Mouse (Mus musculus) heart, embryonic 13.5 days (tissue): ENCODE data around the gene Gpr4. TPM values are rescaled to one million over a fixed set of nuclear protein-coding genes. Genes with fewer than 3 reads are reported as not detected.

Source experiments
- ATAC-seq: fragments of 200-750 bp; cut with Nextera tagmentation; 2 replicates; pipeline ENCODE4 v1.8.0; 2017; ENCODE audit warnings: moderate TSS enrichment; ENCODE audit not compliant: insufficient number of reproducible peaks, low FRiP score, low TSS enrichment; ENCODE audit errors: extremely low read depth
- H3K27ac ChIP-seq: fragments of 300-500 bp; sonication (generic); replicated peaks from 2 replicates; pipeline ENCODE4 v1.5.1; 2015; ENCODE audit warnings: moderate library complexity, mild to moderate bottlenecking, inconsistent platforms
- H3K27me3 ChIP-seq: fragments of 300-500 bp; sonication (generic); replicated peaks from 2 replicates; pipeline ENCODE4 v1.6.1; 2015; ENCODE audit warnings: mild to moderate bottlenecking, inconsistent platforms
- H3K36me3 ChIP-seq: fragments of 300-500 bp; sonication (generic); 2 replicates; pipeline ENCODE4 v1.6.1; 2015; ENCODE audit warnings: mild to moderate bottlenecking, inconsistent platforms
- H3K4me1 ChIP-seq: fragments of 300-500 bp; sonication (generic); 2 replicates; pipeline ENCODE4 v1.6.1; 2015; ENCODE audit warnings: inconsistent platforms
- H3K4me2 ChIP-seq: fragments of 300-500 bp; sonication (generic); 2 replicates; pipeline ENCODE4 v1.6.1; 2015; ENCODE audit warnings: inconsistent platforms, mild to moderate bottlenecking, moderate library complexity
- H3K4me3 ChIP-seq: fragments of 300-500 bp; sonication (generic); 2 replicates; pipeline ENCODE4 v1.5.1; 2015; ENCODE audit warnings: moderate library complexity, mild to moderate bottlenecking, inconsistent platforms
- H3K9ac ChIP-seq: fragments of 300-500 bp; sonication (generic); 2 replicates; pipeline ENCODE4 v1.6.1; 2015; ENCODE audit warnings: inconsistent platforms, mild to moderate bottlenecking, moderate library complexity
- H3K9me3 ChIP-seq: fragments of 300-500 bp; sonication (generic); 2 replicates; pipeline ENCODE4 v1.6.1; 2016; ENCODE audit warnings: inconsistent platforms
- WGBS: fragments of 180-500 bp; shearing (Covaris S2); methylation state at CpG from one replicate; pipeline ENCODE4 v1.1.7; 2015; ENCODE audit warnings: mixed read lengths; 5-methylcytosine and 5-hydroxymethylcytosine counted together
- polyA plus RNA-seq: library from polyadenylated mRNA; unstranded; fragments of >200 nt; fragmentation: Nextera tagmentation; extraction: Ambion mirVana; gene quantifications from 2 replicates; pipeline ENCODE4 v1.2.1, GENCODE M21; 2015

Gpr4 gene
- polyA plus RNA-seq, 1 experiment from 2014 or later, result 1.7 TPM

- Histone ChIP-seq H3K4me1 (peaks cover 43% of the 10 kb centered on the region), H3K4me3 (no peak overlapping the region), H3K36me3 (peaks cover 32% of the 10 kb centered on the region), H3K4me2 (no peak overlapping the region), H3K27ac (no peak overlapping the region), H3K27me3 (no peaks in the 10 kb centered on the region), H3K9ac (no peak overlapping the region), H3K9me3 (no peaks in the 10 kb centered on the region)
- ATAC-seq, result no peak
- WGBS, result 83% methylated on average over 1 of the region's 1 CpGs
Observed at GRCm38 (mm10) chr7:19242005-19242404, 29.7 kb downstream of the Gpr4 start.

- peaks cover 26% of the 10 kb centered on the region for H3K4me1 ChIP-seq
- no peaks in the 10 kb centered on the region for H3K27me3 ChIP-seq
- no peaks in the 10 kb centered on the region for H3K9me3 ChIP-seq
- WGBS, result 63% methylated on average over 5 of the region's 5 CpGs
- H3K27ac ChIP-seq, result no peak overlapping the region
- ATAC-seq, result no peak
- no peak overlapping the region for H3K4me2 ChIP-seq
- H3K9ac ChIP-seq, result 0 out of 2 replicates have a peak overlapping the region, but pooled peaks have one; percentile 37
- peaks cover 41% of the 10 kb centered on the region for H3K36me3 ChIP-seq
- no peak overlapping the region for H3K4me3 ChIP-seq
Observed at GRCm38 (mm10) chr7:19243858-19244257, 31.5 kb downstream of the Gpr4 start.

DNA sequence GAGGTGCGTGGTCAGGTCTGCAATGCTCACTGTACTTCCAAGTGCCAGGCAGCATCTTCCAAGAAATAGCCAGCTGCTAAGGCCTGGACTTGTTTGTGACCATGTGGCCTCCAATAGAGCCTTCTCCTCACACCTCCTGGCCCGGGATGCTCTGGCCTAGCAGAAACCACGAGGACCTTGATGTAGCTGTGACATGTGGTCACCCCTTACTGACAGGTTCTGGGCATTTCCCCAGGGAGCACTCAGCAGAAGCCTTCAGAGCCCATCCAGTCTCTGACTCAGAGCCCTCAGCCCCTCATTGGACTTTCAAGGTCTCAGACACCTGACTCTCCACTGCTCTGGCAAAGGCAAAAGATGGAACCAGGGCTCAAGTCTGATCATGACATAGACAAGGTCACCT, 32.7 kb downstream of the Gpr4 start:
- Histone ChIP-seq H3K36me3 (peaks cover 41% of the 10 kb centered on the region), H3K9me3 (no peaks in the 10 kb centered on the region), H3K4me3 (no peak overlapping the region), H3K9ac (no peak overlapping the region), H3K4me1 (0 out of 2 replicates have a peak, but pooled peaks cover 13% of the 10 kb centered on the region), H3K4me2 (no peak overlapping the region), H3K27ac (no peak overlapping the region), H3K27me3 (no peaks in the 10 kb centered on the region)
- no peak for ATAC-seq
- WGBS, result 72% methylated on average over 3 of the region's 3 CpGs

GRCm38 (mm10) chr7:19246855-19247254, 34.5 kb downstream of the Gpr4 start:
- Histone ChIP-seq H3K4me2 (no peak overlapping the region), H3K36me3 (peaks cover 36% of the 10 kb centered on the region), H3K9ac (no peak overlapping the region), H3K27me3 (no peaks in the 10 kb centered on the region), H3K9me3 (no peaks in the 10 kb centered on the region), H3K4me1 (0 out of 2 replicates have a peak, but pooled peaks cover 9% of the 10 kb centered on the region), H3K4me3 (no peak overlapping the region), H3K27ac (no peak overlapping the region)
- 93% methylated on average over 1 of the region's 1 CpGs for WGBS
- ATAC-seq, result no peak

DNA sequence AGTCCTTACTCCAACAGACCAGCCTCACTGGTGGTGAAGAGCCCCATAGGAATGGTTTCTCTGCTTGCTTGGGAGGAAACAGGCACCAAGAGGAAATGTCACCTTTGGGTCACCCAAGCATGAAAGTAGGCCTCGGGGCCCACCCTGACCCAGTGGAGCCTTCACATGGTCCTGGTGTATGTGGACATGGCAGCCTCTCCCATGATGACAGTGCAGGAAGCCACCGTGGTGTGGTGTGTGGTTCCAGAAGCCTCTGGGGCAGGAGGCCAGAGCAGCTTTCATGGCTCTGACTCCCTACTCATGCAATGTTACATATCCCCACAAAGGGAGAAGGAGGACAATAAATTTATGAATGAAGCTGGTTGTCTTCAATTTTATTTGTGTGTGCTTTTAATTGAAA, 35.2 kb downstream of the Gpr4 start:
- no peaks in the 10 kb centered on the region for H3K9me3 ChIP-seq
- no peak overlapping the region for H3K27ac ChIP-seq
- no peak overlapping the region for H3K4me2 ChIP-seq
- H3K36me3 ChIP-seq, result peaks cover 33% of the 10 kb centered on the region
- 93% methylated on average over 2 of the region's 2 CpGs for WGBS
- no peak overlapping the region for H3K9ac ChIP-seq
- H3K4me1 ChIP-seq, result 0 out of 2 replicates have a peak, but pooled peaks cover 9% of the 10 kb centered on the region
- no peaks in the 10 kb centered on the region for H3K27me3 ChIP-seq
- ATAC-seq, result no peak
- no peak overlapping the region for H3K4me3 ChIP-seq

- Histone ChIP-seq H3K9ac (no peak overlapping the region), H3K9me3 (no peaks in the 10 kb centered on the region)
- no peak for ATAC-seq
Observed at GRCm38 (mm10) chr7:19252078-19252477, 39.7 kb downstream of the Gpr4 start.

DNA sequence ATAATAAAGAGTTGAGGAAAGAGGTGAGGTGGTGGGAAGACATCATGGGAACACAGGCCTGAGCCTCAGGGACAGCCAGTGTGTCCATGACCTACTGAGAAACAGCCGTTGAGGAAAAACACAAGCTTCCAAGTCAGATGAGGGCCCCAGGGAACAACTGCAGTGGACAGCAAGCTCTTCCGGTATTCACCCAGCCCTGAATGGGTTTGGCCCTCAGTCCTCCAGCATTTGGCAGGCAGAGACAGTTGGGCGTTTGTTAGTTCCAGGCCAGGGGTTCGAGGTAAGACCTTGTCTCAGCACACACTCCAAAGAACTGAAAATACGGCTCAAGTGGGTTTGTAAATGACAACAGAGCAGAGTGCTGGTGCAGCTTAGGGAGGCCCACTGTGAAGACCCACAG, 41.1 kb downstream of the Gpr4 start:
- no peak for ATAC-seq
- Histone ChIP-seq H3K27me3 (no peaks in the 10 kb centered on the region), H3K4me2 (no peak overlapping the region), H3K9ac (no peak overlapping the region), H3K36me3 (peaks cover 42% of the 10 kb centered on the region), H3K4me3 (no peak overlapping the region), H3K4me1 (peaks cover 11% of the 10 kb centered on the region), H3K9me3 (no peaks in the 10 kb centered on the region), H3K27ac (0 out of 2 replicates have a peak overlapping the region, but pooled peaks have one; percentile 2)
- WGBS, result 60% methylated on average over 5 of the region's 5 CpGs

More at GRCm38 (mm10) chr7:19252078-19252477, 39.7 kb downstream of the Gpr4 start:
- Histone ChIP-seq H3K27me3 (no peaks in the 10 kb centered on the region), H3K4me1 (0 out of 2 replicates have a peak, but pooled peaks cover 3% of the 10 kb centered on the region), H3K4me2 (no peak overlapping the region), H3K27ac (no peak overlapping the region), H3K4me3 (no peak overlapping the region), H3K36me3 (peaks cover 36% of the 10 kb centered on the region)
- 74% methylated on average over 4 of the region's 4 CpGs for WGBS

DNA sequence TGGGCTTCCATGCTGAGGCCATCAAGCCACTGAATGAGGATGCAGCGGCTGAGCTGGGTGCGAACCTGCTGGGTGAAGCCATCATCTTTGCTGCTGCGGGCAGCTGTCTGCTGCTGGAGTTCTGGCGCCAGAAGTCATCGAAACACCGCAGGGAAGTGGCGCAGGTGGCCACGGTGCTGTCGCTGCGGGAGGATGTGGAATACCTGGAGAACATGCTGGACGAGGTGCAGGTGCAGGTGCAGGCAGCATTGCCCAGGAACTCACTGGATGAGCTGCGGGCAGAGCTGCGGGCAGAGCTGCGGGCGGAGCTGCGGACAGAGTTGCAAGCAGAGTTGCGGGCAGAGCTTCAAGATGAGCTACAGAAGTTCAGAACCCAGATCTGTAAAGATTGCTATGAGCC, 43.1 kb downstream of the Gpr4 start:
- Histone ChIP-seq H3K27me3 (no peaks in the 10 kb centered on the region), H3K4me3 (no peak overlapping the region), H3K4me1 (peaks cover 11% of the 10 kb centered on the region), H3K27ac (no peak overlapping the region), H3K9ac (no peak overlapping the region), H3K36me3 (peaks cover 61% of the 10 kb centered on the region), H3K4me2 (no peak overlapping the region), H3K9me3 (no peaks in the 10 kb centered on the region)
- WGBS, result 88% methylated on average over 17 of the region's 17 CpGs
- no peak for ATAC-seq

DNA sequence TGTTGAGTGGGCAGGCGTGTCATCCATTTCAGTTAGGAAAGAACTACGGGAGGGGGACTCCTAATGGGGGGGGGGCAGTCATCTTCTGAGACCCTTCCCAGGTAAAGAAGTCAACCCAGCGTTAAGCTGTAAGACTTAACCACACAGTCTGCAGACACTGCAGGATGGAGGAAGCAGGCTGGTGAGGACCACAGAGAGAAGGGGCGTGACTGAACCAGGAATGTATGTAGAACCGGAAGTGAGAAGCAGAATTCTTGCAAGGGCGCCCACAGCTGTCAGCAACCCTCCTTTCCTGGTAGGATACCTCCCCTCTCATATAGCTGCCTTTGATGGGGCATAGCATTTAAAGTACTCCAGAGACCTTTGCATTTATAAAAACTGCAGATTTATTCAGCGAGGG, 44.2 kb downstream of the Gpr4 start:
- no peak for ATAC-seq
- Histone ChIP-seq H3K27ac (no peak overlapping the region), H3K36me3 (peaks cover 73% of the 10 kb centered on the region), H3K4me3 (no peak overlapping the region), H3K4me2 (no peak overlapping the region), H3K4me1 (peaks cover 11% of the 10 kb centered on the region), H3K9me3 (no peaks in the 10 kb centered on the region), H3K9ac (no peak overlapping the region), H3K27me3 (no peaks in the 10 kb centered on the region)
- 75% methylated on average over 7 of the region's 7 CpGs for WGBS

- H3K4me1 ChIP-seq, result peaks cover 11% of the 10 kb centered on the region
- no peak overlapping the region for H3K9ac ChIP-seq
- peak overlapping the region; percentile 4; the same call in 1 of the 2 replicates for H3K4me2 ChIP-seq
- no peak overlapping the region for H3K27ac ChIP-seq
- ATAC-seq, result peak; percentile 77; the same call in 1 of the 2 replicates
- H3K36me3 ChIP-seq, result peaks cover 82% of the 10 kb centered on the region
- H3K9me3 ChIP-seq, result no peaks in the 10 kb centered on the region
- WGBS, result 40% methylated on average over 11 of the region's 11 CpGs
- no peak overlapping the region for H3K4me3 ChIP-seq
- H3K27me3 ChIP-seq, result no peaks in the 10 kb centered on the region
Observed at GRCm38 (mm10) chr7:19257390-19258022, 45.2 kb downstream of the Gpr4 start.

- Histone ChIP-seq H3K27me3 (no peaks in the 10 kb centered on the region), H3K27ac (0 out of 2 replicates have a peak overlapping the region, but pooled peaks have one; percentile 5), H3K36me3 (peaks cover 91% of the 10 kb centered on the region), H3K4me2 (no peak overlapping the region), H3K9ac (no peak overlapping the region), H3K4me3 (no peak overlapping the region), H3K4me1 (peaks cover 8% of the 10 kb centered on the region), H3K9me3 (no peaks in the 10 kb centered on the region)
- ATAC-seq, result no peak
- WGBS, result 76% methylated on average over 3 of the region's 3 CpGs
Observed at GRCm38 (mm10) chr7:19258336-19258735, 46.0 kb downstream of the Gpr4 start.

DNA sequence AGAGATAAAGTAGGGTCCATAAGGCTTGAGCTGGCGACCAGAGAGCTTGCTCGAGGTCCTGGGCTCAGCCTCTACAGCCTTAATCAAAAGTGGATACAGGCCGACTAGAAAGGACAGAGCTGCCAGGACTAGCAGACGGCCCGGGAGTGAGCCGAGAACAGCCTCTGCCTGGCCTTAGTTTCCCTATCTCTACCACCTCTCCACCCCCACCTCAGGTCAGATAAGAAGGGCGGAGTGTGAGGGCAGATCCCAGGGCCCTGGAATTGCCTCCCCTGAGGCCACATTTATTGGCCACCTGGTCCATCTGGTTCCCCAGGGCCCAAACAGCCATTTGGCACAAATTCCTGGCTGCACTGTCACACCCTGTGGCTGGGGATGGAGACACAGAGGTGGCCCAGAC, 52.8 kb downstream of the Gpr4 start:
- Histone ChIP-seq H3K4me1 (peaks cover 54% of the 10 kb centered on the region), H3K9ac (peak overlapping the region; percentile 63), H3K4me2 (peak overlapping the region; percentile 28), H3K4me3 (no peak overlapping the region), H3K27ac (0 out of 2 replicates have a peak overlapping the region, but pooled peaks have one; percentile 24), H3K36me3 (peaks cover 76% of the 10 kb centered on the region), H3K27me3 (no peaks in the 10 kb centered on the region), H3K9me3 (no peaks in the 10 kb centered on the region)
- no peak for ATAC-seq
- 18% methylated on average over 7 of the region's 7 CpGs for WGBS
